In genomic region chr11:120510375-120511030, GRCm38 (mm10) we compare ENCODE assay signal across 8 mouse cellular contexts. TPM values are rescaled to one million over a fixed set of nuclear protein-coding genes. Genes with fewer than 3 reads are reported as not detected.
A peak's percentile ranks its signal among the peaks of the same experiment; 100 is the strongest.
DNase-seq lines count a peak whose midpoint lies in the region; ATAC-seq and TF ChIP-seq lines count a peak whose summit lies in the region.

No protein-coding gene starts in this region.

- TF ChIP-seq EP300 in ES-Bruce4 (IDR thresholded peaks at IDR 0.05; ENCODE audit: insufficient read depth, low read depth, low read length): no peak

- WGBS in forebrain, embryonic 15.5 days: 4% methylated on average over 16 of the region's 16 CpGs
- 2% methylated on average over 16 of the region's 16 CpGs for WGBS in liver, embryonic 13.5 days (ENCODE audit: insufficient replicate concordance)
- WGBS in small intestine, adult 2 months: 4% methylated on average over 16 of the region's 16 CpGs

- no peaks in the 10 kb centered on the region for H3K27me3 ChIP-seq in ES-Bruce4 (ENCODE audit: control insufficient read depth, insufficient read depth, low read length, poor library complexity, severe bottlenecking)
- H3K27me3 ChIP-seq in forebrain, embryonic 15.5 days: no peaks in the 10 kb centered on the region
- H3K27me3 ChIP-seq in liver, embryonic 13.5 days: no peaks in the 10 kb centered on the region
- H3K27me3 ChIP-seq in small intestine, adult 2 months (ENCODE audit: control insufficient read depth, insufficient read depth, low read length): no peaks in the 10 kb centered on the region

- ATAC-seq in forebrain, embryonic 15.5 days (replicated peaks): no peak
- ATAC-seq in liver, embryonic 13.5 days (ENCODE audit: low read depth): peak; percentile 86

- peak; percentile 78 for DNase-seq in 416B (ENCODE audit: low read depth)
- DNase-seq in liver, embryonic 13.5 days: no peak
- no peak for DNase-seq in right cerebral cortex, adult 2 months (ENCODE audit: low spot score in 2 of 2)
- DNase-seq in layer of hippocampus, adult 18-20 months (ENCODE audit: low spot score in 2 of 2): no peak
- DNase-seq in right cerebral cortex, postnatal 36 days (ENCODE audit: low spot score in 2 of 2): no peak

- H3K4me1 ChIP-seq in ES-Bruce4 (ENCODE audit: control insufficient read depth, insufficient read depth, low read length): no peaks in the 10 kb centered on the region
- H3K4me1 ChIP-seq in forebrain, embryonic 15.5 days: peaks cover 6% of the 10 kb centered on the region
- H3K4me1 ChIP-seq in liver, embryonic 13.5 days (replicated peaks): peaks cover 51% of the 10 kb centered on the region
- H3K4me1 ChIP-seq in small intestine, adult 2 months (ENCODE audit: control insufficient read depth, insufficient read depth, insufficient read length, low read length): peaks cover 27% of the 10 kb centered on the region

- TF ChIP-seq CTCF in ES-Bruce4 (IDR thresholded peaks at IDR 0.05; ENCODE audit: low read depth, low read length): no peak
- no peak for TF ChIP-seq CTCF in small intestine, adult 2 months (IDR thresholded peaks at IDR 0.05; ENCODE audit: extremely low read depth, insufficient read length, insufficient replicate concordance, low read depth, low read length)

- no peaks in the 10 kb centered on the region for H3K36me3 ChIP-seq in ES-Bruce4 (ENCODE audit: control insufficient read depth, insufficient read depth, low read length, poor library complexity, severe bottlenecking)
- H3K36me3 ChIP-seq in forebrain, embryonic 15.5 days: no peaks in the 10 kb centered on the region
- no peaks in the 10 kb centered on the region for H3K36me3 ChIP-seq in liver, embryonic 13.5 days
- H3K36me3 ChIP-seq in small intestine, adult 2 months (ENCODE audit: control insufficient read depth, insufficient read depth, low read length): no peaks in the 10 kb centered on the region

- H3K4me3 ChIP-seq in ES-Bruce4 (ENCODE audit: low read depth, low read length): no peak overlapping the region
- H3K4me3 ChIP-seq in forebrain, embryonic 15.5 days: no peak overlapping the region; the same call in 1 of the 2 replicates
- H3K4me3 ChIP-seq in liver, embryonic 13.5 days (replicated peaks): peak overlapping the region; percentile 50
- peak overlapping the region; percentile 38 for H3K4me3 ChIP-seq in small intestine, adult 2 months (ENCODE audit: low read depth, low read length)

- TF ChIP-seq POLR2A in ES-Bruce4 (IDR thresholded peaks at IDR 0.05; ENCODE audit: insufficient read depth, low read length): no peak
- TF ChIP-seq POLR2A in small intestine, adult 2 months (IDR thresholded peaks at IDR 0.05; ENCODE audit: low read depth, low read length): no peak

- H3K27ac ChIP-seq in ES-Bruce4 (ENCODE audit: insufficient read depth, low read length): no peak overlapping the region
- H3K27ac ChIP-seq in forebrain, embryonic 15.5 days (replicated peaks): no peak overlapping the region
- H3K27ac ChIP-seq in liver, embryonic 13.5 days: peak overlapping the region; percentile 85
- H3K27ac ChIP-seq in small intestine, adult 2 months (ENCODE audit: insufficient read depth, low read depth, low read length): peak overlapping the region; percentile 86

- peak overlapping the region; percentile 28 for H3K4me2 ChIP-seq in forebrain, embryonic 15.5 days (replicated peaks)
- peak overlapping the region; percentile 69 for H3K4me2 ChIP-seq in liver, embryonic 13.5 days

- H3K9ac ChIP-seq in ES-Bruce4 (ENCODE audit: low read depth, poor library complexity, severe bottlenecking): peak overlapping the region; percentile 24; the same call in 1 of the 2 replicates
- H3K9ac ChIP-seq in forebrain, embryonic 15.5 days (replicated peaks): 0 out of 2 replicates have a peak overlapping the region, but pooled peaks have one; percentile 15
- H3K9ac ChIP-seq in liver, embryonic 13.5 days: peak overlapping the region; percentile 71

- no peaks in the 10 kb centered on the region for H3K9me3 ChIP-seq in ES-Bruce4 (replicated peaks; ENCODE audit: control insufficient read depth, insufficient read depth, low read length, poor library complexity, severe bottlenecking)
- no peaks in the 10 kb centered on the region for H3K9me3 ChIP-seq in forebrain, embryonic 15.5 days
- H3K9me3 ChIP-seq in liver, embryonic 13.5 days (replicated peaks): no peaks in the 10 kb centered on the region

RNA-seq across cellular contexts. Expression of gene Slc25a10, which starts 18.9 kb away (rescaled TPM):
- 8.3 TPM in 2 replicates for polyA plus RNA-seq in ES-Bruce4 (2011; ENCODE audit: insufficient read depth, insufficient read length, low read depth, missing spikeins)
- polyA plus RNA-seq in forebrain, embryonic 15.5 days (2015; fragmentation: Nextera tagmentation; extraction: Ambion mirVana): 27.0 and 32.9 TPM in 2 replicates
- 42.2 and 44.1 TPM in 2 replicates for polyA plus RNA-seq in liver, embryonic 13.5 days (2015; fragmentation: Nextera tagmentation; extraction: Ambion mirVana)
- 298 and 416 TPM in 2 replicates for polyA plus RNA-seq in small intestine, adult 2 months (2012; rRNA removed)
- 10 to 100 TPM; 18.9 to 19.3 TPM for total RNA-seq in layer of hippocampus, adult 18-20 months (2021)

RNA-seq across cellular contexts. Expression of gene Gcgr, which starts 20.0 kb away (rescaled TPM):
- polyA plus RNA-seq in ES-Bruce4 (2011; ENCODE audit: insufficient read depth, insufficient read length, low read depth, missing spikeins): 0.65 TPM in 1 of 2 replicates, not detected in the other
- polyA plus RNA-seq in forebrain, embryonic 15.5 days (2015; fragmentation: Nextera tagmentation; extraction: Ambion mirVana): 0.09 TPM in 2 replicates
- polyA plus RNA-seq in liver, embryonic 13.5 days (2015; fragmentation: Nextera tagmentation; extraction: Ambion mirVana): 10.0 and 10.7 TPM in 2 replicates
- polyA plus RNA-seq in small intestine, adult 2 months (2012; rRNA removed): 1.4 and 2.6 TPM in 2 replicates
- total RNA-seq in layer of hippocampus, adult 18-20 months (2021): not detected

RNA-seq across cellular contexts. Expression of gene Mrpl12, which starts 26.1 kb away (rescaled TPM):
- 83.6 and 90.5 TPM in 2 replicates for polyA plus RNA-seq in ES-Bruce4 (2011; ENCODE audit: insufficient read depth, insufficient read length, low read depth, missing spikeins)
- 111 and 113 TPM in 2 replicates for polyA plus RNA-seq in forebrain, embryonic 15.5 days (2015; fragmentation: Nextera tagmentation; extraction: Ambion mirVana)
- polyA plus RNA-seq in liver, embryonic 13.5 days (2015; fragmentation: Nextera tagmentation; extraction: Ambion mirVana): 142 and 150 TPM in 2 replicates
- polyA plus RNA-seq in small intestine, adult 2 months (2012; rRNA removed): 130 and 155 TPM in 2 replicates
- 10 to 100 TPM; 65.1 to 67.5 TPM for total RNA-seq in layer of hippocampus, adult 18-20 months (2021)

RNA-seq across cellular contexts. Expression of gene Mcrip1, which starts 39.0 kb away (rescaled TPM):
- 46.4 and 53.4 TPM in 2 replicates for polyA plus RNA-seq in ES-Bruce4 (2011; ENCODE audit: insufficient read depth, insufficient read length, low read depth, missing spikeins)
- polyA plus RNA-seq in forebrain, embryonic 15.5 days (2015; fragmentation: Nextera tagmentation; extraction: Ambion mirVana): 242 and 245 TPM in 2 replicates
- polyA plus RNA-seq in liver, embryonic 13.5 days (2015; fragmentation: Nextera tagmentation; extraction: Ambion mirVana): 45.7 and 46.9 TPM in 2 replicates
- 24.0 and 30.3 TPM in 2 replicates for polyA plus RNA-seq in small intestine, adult 2 months (2012; rRNA removed)
- 10 to 100 TPM; 68.8 to 74.5 TPM for total RNA-seq in layer of hippocampus, adult 18-20 months (2021)

RNA-seq across cellular contexts. Expression of gene Ppp1r27, which starts 40.4 kb away (rescaled TPM):
- not detected in 2 replicates for polyA plus RNA-seq in ES-Bruce4 (2011; ENCODE audit: insufficient read depth, insufficient read length, low read depth, missing spikeins)
- 0.23 TPM in 1 of 2 replicates, not detected in the other for polyA plus RNA-seq in forebrain, embryonic 15.5 days (2015; fragmentation: Nextera tagmentation; extraction: Ambion mirVana)
- 0.22 TPM in 1 of 2 replicates, not detected in the other for polyA plus RNA-seq in liver, embryonic 13.5 days (2015; fragmentation: Nextera tagmentation; extraction: Ambion mirVana)
- polyA plus RNA-seq in small intestine, adult 2 months (2012; rRNA removed): 0.51 TPM in 1 of 2 replicates, not detected in the other
- not detected for total RNA-seq in layer of hippocampus, adult 18-20 months (2021)

Comparison
In these comparisons a context has a peak if more than half of its experiments do, and no peak if none do; other contexts are left out.
1. H3K27ac ChIP-seq: peak in liver, embryonic 13.5 days (single experiment) and small intestine, adult 2 months (single experiment); none in ES-Bruce4 (single experiment) and forebrain, embryonic 15.5 days (single experiment).
2. H3K4me3 ChIP-seq: peak in liver, embryonic 13.5 days (single experiment) and small intestine, adult 2 months (single experiment); none in ES-Bruce4 (single experiment) and forebrain, embryonic 15.5 days (single experiment).
3. H3K9ac ChIP-seq: peak in every context shown above with its lines; median percentile 71 in liver, embryonic 13.5 days; 24 in ES-Bruce4; 15 in forebrain, embryonic 15.5 days.